ENCODE assay signal across 18 mouse cellular contexts in genomic region chr12:48391008-48391407, GRCm38 (mm10).
A peak's percentile ranks its signal among the peaks of the same experiment; 100 is the strongest.
DNase-seq lines count a peak whose midpoint lies in the region; TF ChIP-seq lines count a peak whose summit lies in the region.
"Had no signal": no experiment of that assay in that cellular context is flagged by ENCODE, and none has a peak within 500 bp of the region (broad histone marks: within the 10 kb centered on the region; RNA-seq: fewer than 3 reads in every experiment).

No protein-coding gene starts in this region.

- no peak overlapping the region for H3K9ac ChIP-seq in CH12.LX (ENCODE audit: insufficient read depth, low read depth)
- H3K9ac ChIP-seq: embryonic facial prominence, embryonic 12.5 days; heart, embryonic 15.5 days; lung, embryonic 14.5 days had no signal

- in situ Hi-C loops in CH12.LX (cut with MboI; ENCODE audit: low pct_ligation_motif_present, low pct_unique_long_range_greater_than_20kb, low sequenced_read_pairs) = no loop called here

- dilution Hi-C loops in CH12.LX (cut with MboI; ENCODE audit: extremely low pct_ligation_motif_present, extremely low pct_unique_long_range_greater_than_20kb, low sequenced_read_pairs) = no loop called here

- no peak overlapping the region for H3K4me3 ChIP-seq in layer of hippocampus, adult 2 months
- no peak overlapping the region for H3K4me3 ChIP-seq in CH12.LX (replicated peaks in 1 of 3; ENCODE audit: low read depth in 2 of 3, low read length in 2 of 3, poor library complexity in 1 of 3)
- no peak overlapping the region for H3K4me3 ChIP-seq in cortical plate, adult 2 months (ENCODE audit: insufficient read depth, low read length)
- H3K4me3 ChIP-seq: embryonic facial prominence, embryonic 12.5 days; heart, embryonic 15.5 days; hindbrain, embryonic 10.5 days had no signal

- TF ChIP-seq POLR2A in CH12.LX (IDR thresholded peaks at IDR 0.05; ENCODE audit: low read depth, low read length) = no peak
- no peak for TF ChIP-seq POLR2A in cortical plate, adult 2 months (IDR thresholded peaks at IDR 0.05; ENCODE audit: extremely low read depth, insufficient read depth, low read length)

- peak; percentile 74 for TF ChIP-seq CTCF in layer of hippocampus, adult 2 months (conservative IDR thresholded peaks at IDR 0.05)
- peak in 1 of 2 experiments; percentile 65; a peak in 2 of 4 replicates for TF ChIP-seq CTCF in CH12.LX (conservative IDR thresholded peaks at IDR 0.05 in 1 of 2, IDR thresholded peaks at IDR 0.05 in 1 of 2; ENCODE audit: low read depth in 2 of 2, low read length in 2 of 2)
- peak; percentile 26; the same call in 1 of the 2 replicates for TF ChIP-seq CTCF in cortical plate, adult 2 months (IDR thresholded peaks at IDR 0.05; ENCODE audit: extremely low read depth, insufficient read depth, low read length)

- no peak overlapping the region for H3K27ac ChIP-seq in layer of hippocampus, adult 2 months
- H3K27ac ChIP-seq in CH12.LX (ENCODE audit: insufficient read depth, low read depth) = no peak overlapping the region
- H3K27ac ChIP-seq in cortical plate, adult 2 months (ENCODE audit: insufficient read depth, low read length) = no peak overlapping the region
- H3K27ac ChIP-seq: embryonic facial prominence, embryonic 12.5 days; heart, embryonic 15.5 days; hindbrain, embryonic 10.5 days; macrophage had no signal

- no peaks in the 10 kb centered on the region for H3K79me2 ChIP-seq in CH12.LX (replicated peaks; ENCODE audit: control insufficient read depth, extremely low read depth, insufficient read depth, poor library complexity, severe bottlenecking)

- H3K36me3 ChIP-seq in CH12.LX (replicated peaks in 1 of 2; ENCODE audit: control insufficient read depth in 1 of 2, insufficient read depth in 1 of 2, low read length in 1 of 2) = no peaks in the 10 kb centered on the region
- H3K36me3 ChIP-seq: embryonic facial prominence, embryonic 12.5 days; heart, embryonic 15.5 days; hindbrain, embryonic 10.5 days had no signal

- no peaks in the 10 kb centered on the region for H3K9me3 ChIP-seq in CH12.LX (replicated peaks; ENCODE audit: low read length)
- H3K9me3 ChIP-seq: embryonic facial prominence, embryonic 12.5 days; heart, embryonic 15.5 days; hindbrain, embryonic 10.5 days had no signal

- DNase-seq in layer of hippocampus, adult 2 months (ENCODE audit: low spot score in 2 of 2) = no peak
- DNase-seq in layer of hippocampus, adult 9-11 months = no peak
- DNase-seq in 3T3-L1 (ENCODE audit: low read depth, low spot score) = peak; percentile 9
- DNase-seq in CH12.LX (ENCODE audit: extremely low read depth) = peak; percentile 27
- no peak for DNase-seq in adrenal gland, postnatal 10 days
- DNase-seq in testis, postnatal 10 days (ENCODE audit: low spot score) = no peak
- DNase-seq: cerebellum, adult 2 months; kidney, postnatal 10 days; left cerebral cortex, postnatal 4 days; lung, embryonic 14.5 days; right cerebral cortex, postnatal 25 days; thymus, postnatal 4 days had no signal

- peaks cover 3 to 13% of the 10 kb centered on the region in 2 experiments; a peak in 3 of 4 replicates for H3K4me1 ChIP-seq in CH12.LX (ENCODE audit: control insufficient read depth in 1 of 2, insufficient read depth in 2 of 2)
- no peaks in the 10 kb centered on the region for H3K4me1 ChIP-seq in cortical plate, adult 2 months (ENCODE audit: control insufficient read depth, insufficient read depth, low read length)
- H3K4me1 ChIP-seq: embryonic facial prominence, embryonic 12.5 days; heart, embryonic 15.5 days; hindbrain, embryonic 10.5 days had no signal

- TF ChIP-seq RAD21 in CH12.LX (IDR thresholded peaks at IDR 0.05; ENCODE audit: low read depth, low read length) = peak; percentile 72

- TF ChIP-seq EP300 in CH12.LX (IDR thresholded peaks at IDR 0.05; ENCODE audit: low read length) = no peak

- no peaks in the 10 kb centered on the region for H3K27me3 ChIP-seq in CH12.LX (replicated peaks)
- H3K27me3 ChIP-seq: embryonic facial prominence, embryonic 12.5 days; heart, embryonic 15.5 days had no signal

- no peak overlapping the region for H3K4me2 ChIP-seq in CH12.LX (ENCODE audit: insufficient read depth, low read depth, poor library complexity, severe bottlenecking)
- H3K4me2 ChIP-seq: embryonic facial prominence, embryonic 12.5 days; heart, embryonic 15.5 days; liver, embryonic 11.5 days; lung, embryonic 14.5 days had no signal

TF ChIP-seq in CH12.LX, 34 proteins besides CTCF, POLR2A, EP300 and RAD21:
- TF ChIP-seq SMC3 (IDR thresholded peaks at IDR 0.05; ENCODE audit: low read depth, low read length) (peak; percentile 52), GABPA (IDR thresholded peaks at IDR 0.05; ENCODE audit: insufficient replicate concordance, low read depth, low read length) (no peak)

Comparison
In these comparisons a context has a peak if more than half of its experiments do, and no peak if none do; other contexts are left out.
1. DNase-seq: peak in 3T3-L1 (single experiment) and CH12.LX (single experiment); none in layer of hippocampus, adult 2 months (0 of 2), layer of hippocampus, adult 9-11 months (single experiment), adrenal gland, postnatal 10 days (single experiment) and testis, postnatal 10 days (single experiment).